Mouse (Mus musculus) embryonic fibroblast, embryonic 13.5 days (primary cell): ENCODE data around the gene Sult2b1.

ENCODE experiments used
- CTCF ChIP-seq: IDR thresholded peaks from 2 replicates; pipeline ENCODE4 v1.5.1; 2011; ENCODE audit warnings: mild to moderate bottlenecking, control low read depth, low read length, moderate library complexity, borderline replicate concordance; ENCODE audit not compliant: insufficient read depth
- POLR2A ChIP-seq: IDR thresholded peaks from 2 replicates; pipeline ENCODE4 v1.6.1; 2011; ENCODE audit warnings: low read depth, mild to moderate bottlenecking, control low read depth, low read length, moderate library complexity

- TF ChIP-seq CTCF (no peak), POLR2A (no peak)
These were observed 40.1 kb upstream of the Sult2b1 start, which contains the start of gene Kcnj14 for GRCm38 (mm10) chr7:45824598-45824997.
